Mouse (Mus musculus) MEL (cell line): ENCODE data around the gene Tchhl1. TPM values are rescaled to one million over a fixed set of nuclear protein-coding genes. Genes with fewer than 3 reads are reported as not detected.

Experiments
- DNase-seq: peaks from one replicate; pipeline ENCODE4 v3.0.0; 2011; ENCODE audit warnings: low read depth, low spot score
- H3K27ac ChIP-seq: 2 replicates; pipeline ENCODE4 v1.5.1; 2012; ENCODE audit warnings: low read depth, mild to moderate bottlenecking, control low read depth, low read length, moderate library complexity; ENCODE audit not compliant: control insufficient read depth
- H3K27me3 ChIP-seq, 2 experiments: fragments of 150-350 bp in 1 of 2; sonication (generic) in 1 of 2; 2 replicates each; pipeline ENCODE4 v1.6.1; 2012; ENCODE audit warnings: low read length in 2 of 2, mild to moderate bottlenecking in 2 of 2, improper control_type of control experiment in 1 of 2, moderate library complexity in 1 of 2; ENCODE audit not compliant: insufficient read depth in 2 of 2, control insufficient read depth in 1 of 2
- H3K36me3 ChIP-seq, 2 experiments: 2 replicates each; pipeline ENCODE4 v1.6.1; 2012 to 2014; ENCODE audit warnings: low read length in 2 of 2, improper control_type of control experiment in 1 of 2, inconsistent platforms in 1 of 2, mild to moderate bottlenecking in 1 of 2; ENCODE audit not compliant: insufficient read depth in 2 of 2, control insufficient read depth in 1 of 2
- H3K4me1 ChIP-seq, 2 experiments: fragments of 150-350 bp in 1 of 2; sonication (generic) in 1 of 2; 2 replicates each; pipeline ENCODE4 v1.6.1; 2012; ENCODE audit warnings: low read length in 2 of 2, improper control_type of control experiment in 1 of 2, mild to moderate bottlenecking in 1 of 2; ENCODE audit not compliant: insufficient read depth in 2 of 2, control insufficient read depth in 1 of 2
- H3K4me3 ChIP-seq, 2 experiments: fragments of 150-350 bp in 1 of 2; sonication (generic) in 1 of 2; 2 replicates each; pipeline ENCODE4 v1.5.1; 2012; ENCODE audit warnings: low read depth in 2 of 2, low read length in 2 of 2, mild to moderate bottlenecking in 2 of 2, moderate library complexity in 2 of 2, control low read depth in 1 of 2, improper control_type of control experiment in 1 of 2; ENCODE audit not compliant: control insufficient read depth in 1 of 2, insufficient read depth in 1 of 2
- H3K79me2 ChIP-seq: 2 replicates; pipeline ENCODE4 v1.6.1; 2012; ENCODE audit warnings: mild to moderate bottlenecking, low read length, moderate library complexity; ENCODE audit not compliant: control insufficient read depth, poor library complexity, insufficient read depth
- H3K9ac ChIP-seq: 2 replicates; pipeline ENCODE4 v1.6.1; 2012; ENCODE audit warnings: low read depth, mild to moderate bottlenecking, control low read depth, low read length, moderate library complexity; ENCODE audit not compliant: control insufficient read depth, poor library complexity, severe bottlenecking
- H3K9me3 ChIP-seq: fragments of 150-350 bp; sonication (generic); replicated peaks from 2 replicates; pipeline ENCODE4 v1.6.1; 2012; ENCODE audit warnings: mild to moderate bottlenecking, low read length, improper control_type of control experiment, moderate library complexity; ENCODE audit not compliant: insufficient read depth
- CHD1 ChIP-seq: IDR thresholded peaks from 2 replicates; pipeline ENCODE4 v1.6.1; 2012; ENCODE audit warnings: low read depth, mild to moderate bottlenecking, inconsistent platforms, low read length, improper control_type of control experiment
- CHD2 ChIP-seq: IDR thresholded peaks from 2 replicates; pipeline ENCODE4 v1.6.1; 2011; ENCODE audit warnings: low read length, improper control_type of control experiment
- CTCF ChIP-seq, 3 experiments: IDR thresholded peaks in 2 of 3; conservative IDR thresholded peaks in 1 of 3; 2 replicates each; pipeline ENCODE4 v1.5.1; 2011 to 2012; ENCODE audit warnings: low read length in 3 of 3, low read depth in 2 of 3, mild to moderate bottlenecking in 2 of 3, improper control_type of control experiment in 1 of 3, inconsistent platforms in 1 of 3, mixed read lengths in 1 of 3, moderate library complexity in 1 of 3; ENCODE audit not compliant: control insufficient read depth in 1 of 3, insufficient read depth in 1 of 3, poor library complexity in 1 of 3, severe bottlenecking in 1 of 3
- E2F4 ChIP-seq: IDR thresholded peaks from 2 replicates; pipeline ENCODE4 v1.6.1; 2011; ENCODE audit warnings: low read depth, low read length, improper control_type of control experiment, borderline replicate concordance
- ELF1 ChIP-seq: IDR thresholded peaks from 2 replicates; pipeline ENCODE4 v1.6.1; 2014; ENCODE audit warnings: low read depth, mild to moderate bottlenecking, inconsistent platforms, low read length, improper control_type of control experiment, moderate library complexity
- ETS1 ChIP-seq: IDR thresholded peaks from 2 replicates; pipeline ENCODE4 v1.6.1; 2012; ENCODE audit warnings: low read depth, mild to moderate bottlenecking, inconsistent platforms, low read length, improper control_type of control experiment, moderate library complexity
- HCFC1 ChIP-seq: IDR thresholded peaks from 2 replicates; pipeline ENCODE4 v1.6.1; 2012; ENCODE audit warnings: low read depth, mild to moderate bottlenecking, inconsistent platforms, low read length, improper control_type of control experiment, moderate library complexity
- JUND ChIP-seq: IDR thresholded peaks from 2 replicates; pipeline ENCODE4 v1.6.1; 2011; ENCODE audit warnings: low read depth, mild to moderate bottlenecking, improper control_type of control experiment, low read length
- MAFK ChIP-seq: IDR thresholded peaks from 2 replicates; pipeline ENCODE4 v1.6.1; 2011; ENCODE audit warnings: low read depth, mild to moderate bottlenecking, low read length, improper control_type of control experiment, borderline replicate concordance
- MEF2A ChIP-seq: IDR thresholded peaks from 2 replicates; pipeline ENCODE4 v1.6.1; 2014; ENCODE audit warnings: low read depth, mild to moderate bottlenecking, inconsistent platforms, low read length, improper control_type of control experiment; ENCODE audit not compliant: poor library complexity, insufficient replicate concordance, severe bottlenecking; ENCODE audit errors: extremely low read depth
- NELFE ChIP-seq: IDR thresholded peaks from 2 replicates; pipeline ENCODE4 v1.6.1; 2011; ENCODE audit warnings: low read depth, low read length, improper control_type of control experiment
- SMC3 ChIP-seq: IDR thresholded peaks from 2 replicates; pipeline ENCODE4 v1.6.1; 2011; ENCODE audit warnings: low read depth, low read length, improper control_type of control experiment
- TBP ChIP-seq: IDR thresholded peaks from 2 replicates; pipeline ENCODE4 v1.8.0; 2011; ENCODE audit warnings: low read depth, low read length, improper control_type of control experiment
- UBTF ChIP-seq: IDR thresholded peaks from 2 replicates; pipeline ENCODE4 v1.6.1; 2012; ENCODE audit warnings: low read depth, mild to moderate bottlenecking, inconsistent platforms, low read length, improper control_type of control experiment, moderate library complexity, borderline replicate concordance; ENCODE audit not compliant: insufficient read depth
- USF1 ChIP-seq: IDR thresholded peaks from 2 replicates; pipeline ENCODE4 v1.6.1; 2014; ENCODE audit warnings: low read depth, mild to moderate bottlenecking, inconsistent platforms, low read length, improper control_type of control experiment, moderate library complexity
- USF2 ChIP-seq, 2 experiments: IDR thresholded peaks; 2 replicates each; pipeline ENCODE4 v1.6.1; 2011 to 2012; ENCODE audit warnings: improper control_type of control experiment in 2 of 2, low read length in 2 of 2, borderline replicate concordance in 1 of 2, inconsistent platforms in 1 of 2, low read depth in 1 of 2, mild to moderate bottlenecking in 1 of 2; ENCODE audit not compliant: insufficient read depth in 1 of 2
- ZC3H11A ChIP-seq: IDR thresholded peaks from 2 replicates; pipeline ENCODE4 v1.6.1; 2012; ENCODE audit warnings: low read depth, mild to moderate bottlenecking, inconsistent platforms, low read length, improper control_type of control experiment
- ZKSCAN1 ChIP-seq: IDR thresholded peaks from 2 replicates; pipeline ENCODE4 v1.6.1; 2012; ENCODE audit warnings: low read depth, mild to moderate bottlenecking, inconsistent platforms, low read length, improper control_type of control experiment, moderate library complexity
- polyA plus RNA-seq, 2 experiments: library from polyadenylated mRNA; stranded (reverse) in 1 of 2; unstranded in 1 of 2; fragments of >175 nt in 1 of 2; fragments of >200 nt in 1 of 2; gene quantifications; 2 replicates each; pipeline versions ENCODE4 v1.2.1 to v1.2.4; 2012; ENCODE audit warnings: low replicate concordance in 2 of 2, low read depth in 1 of 2; ENCODE audit not compliant: insufficient read length in 2 of 2, insufficient read depth in 1 of 2, missing spikeins in 1 of 2
- total RNA-seq: library from RNA; depleted of rRNA; stranded (reverse); fragments of 300-350 nt; gene quantifications from 2 replicates; pipeline ENCODE4 v1.2.3, GENCODE M21; 2012; rRNA removed

Tchhl1 gene
- total and polyA plus RNA-seq, 3 experiments, result not detected

- Histone ChIP-seq H3K36me3 (no peaks in the 10 kb centered on the region), H3K9me3 (no peaks in the 10 kb centered on the region), H3K9ac (no peak overlapping the region), H3K4me3 (no peak overlapping the region), H3K4me1 (no peaks in the 10 kb centered on the region), H3K27me3 (no peaks in the 10 kb centered on the region), H3K27ac (no peak overlapping the region), H3K79me2 (no peaks in the 10 kb centered on the region)
- TF ChIP-seq UBTF, result no peak
- no peak for TF ChIP-seq MAFK
- no peak for TF ChIP-seq USF2 (IDR thresholded peaks at IDR 0.05; ENCODE audit: borderline replicate concordance in 1 of 2, insufficient read depth in 1 of 2, low read depth in 1 of 2, low read length in 2 of 2)
- no peak for TF ChIP-seq JUND
- TF ChIP-seq ZC3H11A, result no peak
- no peak for TF ChIP-seq CHD1
- TF ChIP-seq ZKSCAN1, result no peak
- TF ChIP-seq E2F4, result no peak
- TF ChIP-seq USF1, result no peak
- no peak for TF ChIP-seq ETS1
- TF ChIP-seq CTCF (IDR thresholded peaks at IDR 0.05 in 2 of 3, conservative IDR thresholded peaks at IDR 0.05 in 1 of 3; ENCODE audit: control insufficient read depth in 1 of 3, insufficient read depth in 1 of 3, low read depth in 2 of 3, low read length in 3 of 3, poor library complexity in 1 of 3, severe bottlenecking in 1 of 3), result no peak
- no peak for DNase-seq
Measured at GRCm38 (mm10) chr3:93519856-93520329, 51.3 kb downstream of the Tchhl1 start.

- DNase-seq, result no peak
Measured at GRCm38 (mm10) chr3:93520330-93521193, 52.0 kb downstream of the Tchhl1 start, which contains the start of gene S100a11. TSS of gene S100a11 (plus strand) at chr3:93520488.

More at GRCm38 (mm10) chr3:93520330-93521193, 52.0 kb downstream of the Tchhl1 start, which contains the start of gene S100a11:
- no peak within 1 kb of the TSS for H3K27ac ChIP-seq
- TF ChIP-seq NELFE, result no peak
- TF ChIP-seq CHD1, result no peak
- TF ChIP-seq HCFC1, result no peak
- no peak for TF ChIP-seq JUND
- TF ChIP-seq CHD2, result no peak
- no peak for TF ChIP-seq ELF1
- TF ChIP-seq ZC3H11A, result no peak
- TF ChIP-seq ZKSCAN1, result no peak
- TF ChIP-seq TBP, result no peak
- no peak for TF ChIP-seq MEF2A
- no peak for TF ChIP-seq SMC3
- no peaks in the 10 kb centered on the region for H3K79me2 ChIP-seq
- H3K9me3 ChIP-seq, result no peaks in the 10 kb centered on the region
- no peaks in the 10 kb centered on the region for H3K36me3 ChIP-seq
- H3K9ac ChIP-seq, result no peak within 1 kb of the TSS
- no peaks in the 10 kb centered on the region for H3K27me3 ChIP-seq
- H3K4me1 ChIP-seq, result no peaks in the 10 kb centered on the region
- H3K4me3 ChIP-seq, result no peak within 1 kb of the TSS

Other genes with a start within 250 kb of the Tchhl1 start
- not detected in 2 replicates for gene Flg, start 195.2 kb upstream of the Tchhl1 start, total RNA-seq
- not detected for gene Flg, start 195.2 kb upstream of the Tchhl1 start, polyA plus RNA-seq
- gene Hrnr, start 149.0 kb upstream of the Tchhl1 start, total RNA-seq, result not detected in 2 replicates
- gene Hrnr, start 149.0 kb upstream of the Tchhl1 start, polyA plus RNA-seq, result not detected
- gene Rptn, start 75.1 kb upstream of the Tchhl1 start, total RNA-seq, result not detected in 2 replicates
- gene Rptn, start 75.1 kb upstream of the Tchhl1 start, polyA plus RNA-seq, result not detected
- not detected in 2 replicates for gene Tchh, start 26.4 kb upstream of the Tchhl1 start, total RNA-seq
- gene Tchh, start 26.4 kb upstream of the Tchhl1 start, polyA plus RNA-seq, result not detected
- not detected in 2 replicates for gene S100a11, start 51.7 kb downstream of the Tchhl1 start, total RNA-seq
- gene S100a11, start 51.7 kb downstream of the Tchhl1 start, polyA plus RNA-seq, result under 1 TPM in 1 of 2 experiments, not detected in 1; 0.32 TPM
- gene S100a10, start 86.3 kb downstream of the Tchhl1 start, total RNA-seq, result 81.1 and 108 TPM in 2 replicates
- 10 to 100 TPM in 1 of 2 experiments, not detected in 1; 92.5 TPM for gene S100a10, start 86.3 kb downstream of the Tchhl1 start, polyA plus RNA-seq
- gene Tdpoz2, start 183.9 kb downstream of the Tchhl1 start, total RNA-seq, result not detected in 2 replicates
- gene Tdpoz2, start 183.9 kb downstream of the Tchhl1 start, polyA plus RNA-seq, result not detected
- gene Tdpoz1, start 207.6 kb downstream of the Tchhl1 start, total RNA-seq, result not detected in 2 replicates
- not detected for gene Tdpoz1, start 207.6 kb downstream of the Tchhl1 start, polyA plus RNA-seq
- gene Gm37596, start 224.3 kb downstream of the Tchhl1 start, total RNA-seq, result 0.26 TPM in 1 of 2 replicates, not detected in the other
- under 1 TPM in 1 of 2 experiments, not detected in 1; 0.10 TPM for gene Gm37596, start 224.3 kb downstream of the Tchhl1 start, polyA plus RNA-seq